Mouse (Mus musculus) myocyte (in vitro differentiated cells): ENCODE measurements around the gene Mpp6.

ENCODE experiments used
- POLR2A ChIP-seq: IDR thresholded peaks from one replicate; pipeline ENCODE4 v1.6.1; 2011; ENCODE audit warnings: low read depth, mild to moderate bottlenecking, control low read depth, moderate library complexity; ENCODE audit not compliant: insufficient read length
- TCF12 ChIP-seq: IDR thresholded peaks from one replicate; pipeline ENCODE4 v1.6.1; 2011; ENCODE audit warnings: mild to moderate bottlenecking, control low read depth; ENCODE audit not compliant: poor library complexity, insufficient read depth, severe bottlenecking

GRCm38 (mm10) chr6:50187955-50188354 lies 77.9 kb downstream of the Mpp6 start:
- TF ChIP-seq TCF12: no peak
- no peak for TF ChIP-seq POLR2A
